Mouse (Mus musculus) liver, embryonic 14.5 days (tissue): ENCODE results near the gene Mad1l1. TPM values are rescaled to one million over a fixed set of nuclear protein-coding genes. Genes with fewer than 3 reads are reported as not detected.

Experiments used
- ATAC-seq: fragments of 200-750 bp; cut with Nextera tagmentation; 2 replicates; pipeline ENCODE4 v1.8.0; 2017; ENCODE audit warnings: moderate number of reproducible peaks, mild to moderate bottlenecking, moderate library complexity; ENCODE audit not compliant: insufficient read depth
- DNase-seq, 3 experiments: peaks; one replicate each; pipeline ENCODE4 v3.0.0-alpha.2; 2012 to 2013; ENCODE audit warnings: low read depth in 3 of 3, low spot score in 3 of 3
- H3K27ac ChIP-seq: fragments of 300-500 bp; sonication (generic); 2 replicates; pipeline ENCODE4 v1.5.1; 2014; ENCODE audit warnings: moderate library complexity, mild to moderate bottlenecking, control low read depth, inconsistent platforms
- H3K27me3 ChIP-seq: fragments of 300-500 bp; sonication (generic); 2 replicates; pipeline ENCODE4 v1.6.1; 2014; ENCODE audit warnings: mild to moderate bottlenecking, low read length, moderate library complexity; ENCODE audit not compliant: control insufficient read depth, insufficient read depth
- H3K36me3 ChIP-seq: fragments of 300-500 bp; sonication (generic); replicated peaks from 2 replicates; pipeline ENCODE4 v1.6.1; 2014; ENCODE audit warnings: low read depth; ENCODE audit not compliant: control insufficient read depth, insufficient read depth
- H3K4me1 ChIP-seq, 2 experiments: fragments of 200-500 bp in 1 of 2; fragments of 300-500 bp in 1 of 2; sonication (generic) in 1 of 2; replicated peaks; 2 replicates each; pipeline ENCODE4 v1.6.1; 2012 to 2014; ENCODE audit warnings: antibody characterized with exemption in 1 of 2, inconsistent platforms in 1 of 2, low read length in 1 of 2; ENCODE audit not compliant: control insufficient read depth in 2 of 2, insufficient read depth in 2 of 2
- H3K4me2 ChIP-seq: fragments of 300-500 bp; sonication (generic); 2 replicates; pipeline ENCODE4 v1.6.1; 2014; ENCODE audit warnings: low read depth, mild to moderate bottlenecking, control low read depth, moderate library complexity
- H3K4me3 ChIP-seq, 2 experiments: fragments of 200-500 bp in 1 of 2; fragments of 300-500 bp in 1 of 2; sonication (generic) in 1 of 2; 2 replicates each; pipeline ENCODE4 v1.5.1; 2012 to 2014; ENCODE audit warnings: low read depth in 2 of 2, low read length in 2 of 2, mild to moderate bottlenecking in 2 of 2, control low read depth in 1 of 2, inconsistent platforms in 1 of 2, moderate library complexity in 1 of 2; ENCODE audit not compliant: insufficient read depth in 1 of 2
- H3K9ac ChIP-seq: fragments of 300-500 bp; sonication (generic); replicated peaks from 2 replicates; pipeline ENCODE4 v1.6.1; 2014; ENCODE audit warnings: mild to moderate bottlenecking, control low read depth, moderate library complexity
- H3K9me3 ChIP-seq: fragments of 300-500 bp; sonication (generic); 2 replicates; pipeline ENCODE4 v1.6.1; 2016; ENCODE audit warnings: low read length, mixed read lengths; ENCODE audit not compliant: control insufficient read depth
- CTCF ChIP-seq: IDR thresholded peaks from 2 replicates; pipeline ENCODE4 v1.5.1; 2016; ENCODE audit warnings: antibody characterized with exemption, low read depth, control low read depth
- EP300 ChIP-seq: IDR thresholded peaks from 2 replicates; pipeline ENCODE4 v1.6.1; 2016; ENCODE audit warnings: antibody characterized with exemption, low read depth
- WGBS: fragments of 180-500 bp; shearing (Covaris S2); extraction: QIAGEN DNeasy Blood & Tissue Kit; methylation state at CpG from one replicate; pipeline ENCODE4 v1.1.7; 2014; ENCODE audit not compliant: insufficient replicate concordance; 5-methylcytosine and 5-hydroxymethylcytosine counted together
- polyA plus RNA-seq, 2 experiments: library from polyadenylated mRNA; depleted of rRNA in 1 of 2; stranded (reverse) in 1 of 2; unstranded in 1 of 2; fragments of >200 nt; fragmentation: Nextera tagmentation in 1 of 2; extraction: Ambion mirVana in 1 of 2; gene quantifications; 2 replicates each; pipeline versions ENCODE4 v1.2.1 to v1.2.3; 2012 to 2014

Mad1l1 gene
- polyA plus RNA-seq, 2 experiments: 15.5 to 16.9 TPM

DNA sequence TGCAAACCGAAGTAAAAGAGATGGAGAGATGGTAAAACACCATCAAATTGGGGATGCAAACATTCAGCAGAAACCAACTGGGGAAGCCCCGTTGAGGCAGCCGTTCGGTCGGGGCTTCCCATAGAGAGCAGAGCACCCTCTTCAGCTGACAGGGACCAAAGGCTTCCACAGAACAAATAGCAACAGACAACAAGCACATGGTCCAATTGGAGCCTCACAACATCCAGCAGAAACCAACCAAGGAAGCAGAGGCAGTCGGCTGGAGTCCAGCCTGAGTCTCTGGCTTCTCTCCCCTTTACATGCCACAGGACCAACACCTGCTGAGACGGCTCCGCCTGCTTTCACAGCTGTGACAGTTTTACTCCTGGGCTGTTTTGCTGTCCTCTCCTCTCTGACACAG is 343.9 kb downstream of the Mad1l1 start:
- H3K27ac ChIP-seq: no peak overlapping the region
- ATAC-seq (no peak), DNase-seq (no peak)
- H3K9ac ChIP-seq: no peak overlapping the region
- H3K27me3 ChIP-seq: no peaks in the 10 kb centered on the region
- no peaks in the 10 kb centered on the region for H3K36me3 ChIP-seq
- 30% methylated on average over 8 of the region's 8 CpGs for WGBS
- H3K9me3 ChIP-seq: no peaks in the 10 kb centered on the region
- TF ChIP-seq EP300: no peak
- H3K4me2 ChIP-seq: no peak overlapping the region
- H3K4me3 ChIP-seq: no peak overlapping the region
- no peaks in the 10 kb centered on the region for H3K4me1 ChIP-seq

DNA sequence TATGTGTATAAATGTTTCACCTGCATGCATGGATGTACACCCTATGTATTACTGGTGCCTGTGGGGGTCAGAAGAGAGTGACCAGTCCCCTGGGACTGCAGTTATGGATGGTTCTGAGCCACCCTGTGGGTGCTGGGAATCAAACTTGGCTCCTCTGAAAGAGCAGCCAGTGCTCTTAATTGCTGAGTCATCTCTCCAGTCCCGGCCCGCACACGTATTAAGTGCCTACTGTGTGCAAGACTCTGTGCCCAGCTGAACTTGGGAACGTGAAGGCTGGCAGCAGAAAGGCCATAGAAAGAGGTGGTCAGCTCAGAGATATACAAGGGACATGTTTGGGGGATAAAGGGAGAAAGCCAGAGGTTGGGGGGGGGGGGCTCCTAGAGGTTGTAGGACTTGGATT is 344.8 kb downstream of the Mad1l1 start:
- no peak overlapping the region for H3K9ac ChIP-seq
- no peaks in the 10 kb centered on the region for H3K9me3 ChIP-seq
- no peak overlapping the region for H3K4me3 ChIP-seq
- no peaks in the 10 kb centered on the region for H3K36me3 ChIP-seq
- TF ChIP-seq CTCF: no peak
- no peak for TF ChIP-seq EP300
- no peak overlapping the region for H3K4me2 ChIP-seq
- 48% methylated on average over 4 of the region's 4 CpGs for WGBS
- DNase-seq: no peak
- no peaks in the 10 kb centered on the region for H3K27me3 ChIP-seq
- no peak for ATAC-seq
- no peak overlapping the region for H3K27ac ChIP-seq
- H3K4me1 ChIP-seq: no peaks in the 10 kb centered on the region

DNA sequence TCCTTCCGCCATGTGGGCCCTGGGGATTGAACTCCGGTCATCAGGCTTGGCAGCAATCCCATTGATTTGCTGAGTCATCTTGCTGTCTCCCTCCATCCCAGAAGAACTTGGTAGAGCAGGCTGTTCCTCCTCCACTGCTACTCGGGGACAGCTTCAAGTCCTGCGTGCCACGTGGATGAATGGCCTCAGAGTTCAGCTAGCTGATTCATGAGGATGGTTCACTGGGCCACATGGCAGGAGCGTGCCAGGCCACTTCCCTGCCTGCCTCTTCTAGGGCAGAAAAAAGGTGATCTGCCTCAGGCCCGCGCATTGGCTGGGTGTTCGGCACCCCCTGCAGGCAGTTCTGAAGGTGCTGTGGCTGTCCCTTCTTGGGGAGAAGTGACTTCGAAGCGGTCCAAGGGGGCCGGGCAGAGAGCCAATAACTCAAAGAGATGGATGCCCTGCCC is 351.1 kb downstream of the Mad1l1 start:
- no peaks in the 10 kb centered on the region for H3K9me3 ChIP-seq
- no peak overlapping the region for H3K27ac ChIP-seq
- no peak for DNase-seq
- ATAC-seq: no peak
- H3K9ac ChIP-seq: no peak overlapping the region
- H3K4me1 ChIP-seq: no peaks in the 10 kb centered on the region
- H3K4me2 ChIP-seq: no peak overlapping the region
- no peak overlapping the region for H3K4me3 ChIP-seq
- H3K27me3 ChIP-seq: no peaks in the 10 kb centered on the region
- no peaks in the 10 kb centered on the region for H3K36me3 ChIP-seq
- WGBS: 49% methylated on average over 12 of the region's 12 CpGs
- no peak for TF ChIP-seq EP300
- TF ChIP-seq CTCF: peak; percentile 57

DNA sequence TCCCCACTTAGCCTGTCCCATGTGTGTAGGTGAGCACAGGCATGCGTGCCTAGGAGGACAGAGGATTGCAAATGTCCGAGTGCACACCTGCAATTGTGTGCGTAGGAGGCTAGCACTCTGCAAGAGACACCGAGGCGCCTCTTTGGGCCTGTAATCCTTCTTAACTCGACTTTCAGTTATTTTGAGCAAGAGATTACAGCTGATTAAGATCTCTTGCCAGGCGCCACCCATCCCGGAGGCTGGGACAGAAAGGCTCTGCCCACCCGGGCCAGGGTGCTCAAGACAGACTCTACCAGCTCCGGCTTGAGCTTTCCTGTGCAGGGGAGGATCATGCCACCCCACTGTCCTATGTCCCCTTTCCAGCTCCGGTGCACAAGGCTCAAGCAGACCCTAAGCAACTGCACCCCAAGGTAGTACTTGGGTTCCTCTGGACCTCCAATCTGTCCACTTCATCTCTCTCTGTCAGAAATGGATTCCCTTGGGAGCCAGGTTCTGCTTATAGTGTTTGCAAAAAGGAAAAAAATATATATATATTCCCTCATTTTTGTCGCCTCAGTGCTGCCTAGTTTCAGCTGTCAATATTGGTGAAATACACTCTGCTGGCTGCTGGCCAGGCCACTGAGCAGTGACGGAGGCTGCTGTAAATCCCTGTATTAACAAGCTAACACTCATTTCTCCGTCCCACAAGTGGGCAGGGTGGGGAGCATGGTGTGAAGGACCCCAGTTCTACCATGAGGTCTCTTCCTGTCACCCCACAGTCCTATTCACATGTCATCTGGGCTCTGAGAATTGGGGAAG is 352.0 kb downstream of the Mad1l1 start:
- Histone ChIP-seq H3K4me1 (no peaks in the 10 kb centered on the region), H3K27me3 (no peaks in the 10 kb centered on the region), H3K4me2 (no peak overlapping the region), H3K36me3 (no peaks in the 10 kb centered on the region), H3K9me3 (no peaks in the 10 kb centered on the region), H3K9ac (no peak overlapping the region), H3K4me3 (no peak overlapping the region), H3K27ac (no peak overlapping the region)
- DNase-seq: no peak
- 61% methylated on average over 14 of the region's 14 CpGs for WGBS
- no peak for ATAC-seq
- no peak for TF ChIP-seq EP300
- TF ChIP-seq CTCF: no peak

DNA sequence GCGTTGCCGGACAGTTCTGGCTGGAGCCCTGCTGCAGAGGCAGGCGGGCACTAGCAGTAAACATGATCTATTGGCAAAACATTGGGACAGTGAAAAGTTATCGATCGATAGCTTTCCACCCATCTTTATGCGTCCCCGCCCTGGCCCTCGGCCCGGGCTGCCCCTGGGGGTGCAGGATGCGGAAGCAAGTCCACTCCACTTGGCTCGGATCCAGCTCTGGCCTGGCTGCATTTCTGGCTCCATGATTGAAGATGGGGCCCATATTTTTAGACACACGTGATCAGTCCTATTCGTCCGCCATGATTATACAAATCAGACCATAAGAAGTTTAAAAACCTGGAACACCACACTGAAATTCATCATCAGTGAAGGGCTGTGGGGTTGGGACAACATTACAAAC is 355.8 kb downstream of the Mad1l1 start:
- Histone ChIP-seq H3K9ac (no peak overlapping the region), H3K4me3 (no peak overlapping the region), H3K27me3 (no peaks in the 10 kb centered on the region), H3K36me3 (no peaks in the 10 kb centered on the region), H3K27ac (no peak overlapping the region), H3K4me2 (no peak overlapping the region), H3K9me3 (no peaks in the 10 kb centered on the region), H3K4me1 (no peaks in the 10 kb centered on the region)
- ATAC-seq (no peak), DNase-seq (no peak)
- TF ChIP-seq CTCF: no peak
- 72% methylated on average over 14 of the region's 14 CpGs for whole genome bisulfite sequencing
